In genomic region chr11:87463243-87463540, GRCm38 (mm10) we compare ENCODE assay signal across 15 mouse cellular contexts. TPM values are rescaled to one million over a fixed set of nuclear protein-coding genes. Genes with fewer than 3 reads are reported as not detected.
DNase-seq lines count a peak whose midpoint lies in the region; ATAC-seq and TF ChIP-seq lines count a peak whose summit lies in the region.
"Had no signal": no experiment of that assay in that cellular context is flagged by ENCODE, and none has a peak within 500 bp of the region (broad histone marks: within the 10 kb centered on the region; RNA-seq: fewer than 3 reads in every experiment).

No protein-coding gene starts in this region.

- ATAC-seq in lung, embryonic 14.5 days (ENCODE audit: insufficient read depth) = no peak
- no peak for ATAC-seq in liver, embryonic 13.5 days (ENCODE audit: low read depth)

- no peak overlapping the region for H3K4me2 ChIP-seq in lung, embryonic 14.5 days
- H3K4me2 ChIP-seq in liver, embryonic 13.5 days = no peak overlapping the region
- H3K4me2 ChIP-seq: forebrain, embryonic 15.5 days; midbrain, embryonic 13.5 days had no signal

- H3K4me3 ChIP-seq in lung, embryonic 14.5 days (ENCODE audit: low read depth, low read length) = no peak overlapping the region
- H3K4me3 ChIP-seq in liver, embryonic 13.5 days (replicated peaks) = no peak overlapping the region
- H3K4me3 ChIP-seq in thymus, adult 2 months (ENCODE audit: control insufficient read depth, insufficient read depth, low read length) = no peak overlapping the region
- H3K4me3 ChIP-seq: erythroblast, embryonic 14.5 days; forebrain, embryonic 15.5 days; hindbrain, embryonic 15.5 days; left cerebral cortex, adult 2 months; midbrain, embryonic 13.5 days had no signal

- no peaks in the 10 kb centered on the region for H3K4me1 ChIP-seq in lung, embryonic 14.5 days (ENCODE audit: insufficient read depth)
- H3K4me1 ChIP-seq in liver, embryonic 13.5 days (replicated peaks) = peaks cover 39% of the 10 kb centered on the region
- H3K4me1 ChIP-seq in thymus, adult 2 months (replicated peaks; ENCODE audit: control insufficient read depth, insufficient read depth, low read length) = peaks cover 14% of the 10 kb centered on the region
- H3K4me1 ChIP-seq: midbrain, embryonic 13.5 days had no signal

- 39% methylated on average over 5 of the region's 5 CpGs for WGBS in lung, embryonic 14.5 days
- 42% methylated on average over 5 of the region's 5 CpGs for WGBS in liver, embryonic 13.5 days (ENCODE audit: insufficient replicate concordance)
- 70% methylated on average over 5 of the region's 5 CpGs for WGBS in thymus, adult 2 months

- H3K9ac ChIP-seq in lung, embryonic 14.5 days = no peak overlapping the region
- no peak overlapping the region for H3K9ac ChIP-seq in liver, embryonic 13.5 days
- H3K9ac ChIP-seq: forebrain, embryonic 15.5 days; hindbrain, embryonic 15.5 days; midbrain, embryonic 13.5 days had no signal

- H3K9me3 ChIP-seq in lung, embryonic 14.5 days (ENCODE audit: low read depth, low read length) = no peaks in the 10 kb centered on the region
- no peaks in the 10 kb centered on the region for H3K9me3 ChIP-seq in liver, embryonic 13.5 days (replicated peaks)
- H3K9me3 ChIP-seq: forebrain, embryonic 15.5 days; hindbrain, embryonic 15.5 days; midbrain, embryonic 13.5 days had no signal

- no peaks in the 10 kb centered on the region for H3K36me3 ChIP-seq in lung, embryonic 14.5 days (ENCODE audit: insufficient read depth)
- no peaks in the 10 kb centered on the region for H3K36me3 ChIP-seq in liver, embryonic 13.5 days
- H3K36me3 ChIP-seq in thymus, adult 2 months (ENCODE audit: control insufficient read depth, insufficient read depth, low read length) = no peaks in the 10 kb centered on the region
- H3K36me3 ChIP-seq: forebrain, embryonic 15.5 days; hindbrain, embryonic 15.5 days; midbrain, embryonic 13.5 days had no signal

- DNase-seq in heart, adult 11 months = peak; percentile 60
- DNase-seq in heart, adult 9 months (ENCODE audit: low spot score in 2 of 2) = no peak
- DNase-seq in lung, embryonic 14.5 days = no peak
- no peak for DNase-seq in lung, postnatal 36 days
- DNase-seq in liver, embryonic 13.5 days = no peak
- DNase-seq in thymus, adult 2 months = no peak
- DNase-seq in embryo, embryonic 9.5 days (ENCODE audit: extremely low spot score) = no peak
- DNase-seq: heart, adult 18-20 months; kidney, adult 11 months; kidney, postnatal 14 days had no signal

- H3K27ac ChIP-seq in lung, embryonic 14.5 days (ENCODE audit: low read depth) = peak overlapping the region; percentile 16; the same call in 1 of the 2 replicates
- H3K27ac ChIP-seq in liver, embryonic 13.5 days = peak overlapping the region; percentile 86
- no peak overlapping the region for H3K27ac ChIP-seq in thymus, adult 2 months (ENCODE audit: control insufficient read depth, insufficient read depth, low read length)

- no peaks in the 10 kb centered on the region for H3K27me3 ChIP-seq in lung, embryonic 14.5 days (ENCODE audit: insufficient read depth, low read length)
- no peaks in the 10 kb centered on the region for H3K27me3 ChIP-seq in liver, embryonic 13.5 days
- no peaks in the 10 kb centered on the region for H3K27me3 ChIP-seq in thymus, adult 2 months (ENCODE audit: control insufficient read depth, insufficient read depth, low read length)
- H3K27me3 ChIP-seq: forebrain, embryonic 15.5 days; hindbrain, embryonic 15.5 days; midbrain, embryonic 13.5 days had no signal

- TF ChIP-seq POLR2A in thymus, adult 2 months (IDR thresholded peaks at IDR 0.05; ENCODE audit: control insufficient read depth, extremely low read depth, insufficient read depth, low read length, poor library complexity) = no peak

- no peak for TF ChIP-seq CTCF in lung, embryonic 14.5 days (IDR thresholded peaks at IDR 0.05; ENCODE audit: low read depth)
- TF ChIP-seq CTCF in thymus, adult 2 months (IDR thresholded peaks at IDR 0.05; ENCODE audit: borderline replicate concordance, control insufficient read depth, extremely low read depth, insufficient read depth, low read length, poor library complexity) = no peak

RNA-seq across cellular contexts. Expression of gene Tex14, which starts 58.3 kb away (rescaled TPM):
- polyA plus RNA-seq in lung, embryonic 14.5 days (2014; fragmentation: Nextera tagmentation; extraction: Ambion mirVana) = 0.21 and 0.72 TPM in 2 replicates
- 0.10 and 0.15 TPM in 2 replicates for polyA plus RNA-seq in liver, embryonic 13.5 days (2015; fragmentation: Nextera tagmentation; extraction: Ambion mirVana)
- 0.55 and 0.99 TPM in 2 replicates for polyA plus RNA-seq in thymus, adult 2 months (2012; rRNA removed)
- polyA plus RNA-seq: erythroblast, embryonic 14.5 days; forebrain, embryonic 15.5 days had no signal

RNA-seq across cellular contexts. Expression of gene Rad51c, which starts 58.4 kb away (rescaled TPM):
- 9.9 and 11.0 TPM in 2 replicates for polyA plus RNA-seq in lung, embryonic 14.5 days (2014; fragmentation: Nextera tagmentation; extraction: Ambion mirVana)
- 5.0 and 5.6 TPM in 2 replicates for polyA plus RNA-seq in liver, embryonic 13.5 days (2015; fragmentation: Nextera tagmentation; extraction: Ambion mirVana)
- polyA plus RNA-seq in thymus, adult 2 months (2012; rRNA removed) = 2.5 and 3.1 TPM in 2 replicates
